Mouse (Mus musculus): ENCODE data around the gene Per2. TPM values are rescaled to one million over a fixed set of nuclear protein-coding genes. Genes with fewer than 3 reads are reported as not detected.

Per2 gene
- polyA plus RNA-seq, 1 experiment from 2014 or later, result 3.7 TPM

- no peak overlapping the region for H3K9ac ChIP-seq
- peaks cover 46% of the 10 kb centered on the region for H3K4me1 ChIP-seq
- WGBS, result 88% methylated on average over 4 of the region's 4 CpGs
- no peaks in the 10 kb centered on the region for H3K36me3 ChIP-seq
- no peak overlapping the region for H3K27ac ChIP-seq
- ATAC-seq (ENCODE audit: insufficient number of reproducible peaks, low FRiP score, low TSS enrichment, low read depth), result no peak
- no peak overlapping the region for H3K4me3 ChIP-seq
- H3K27me3 ChIP-seq, result no peaks in the 10 kb centered on the region
- H3K4me2 ChIP-seq, result no peak overlapping the region
- H3K9me3 ChIP-seq, result no peaks in the 10 kb centered on the region
These were observed 2.0 kb downstream of the Per2 start for GRCm38 (mm10) chr1:91457116-91457515.

- Histone ChIP-seq H3K4me1 (peaks cover 53% of the 10 kb centered on the region), H3K9me3 (no peaks in the 10 kb centered on the region), H3K4me3 (no peak overlapping the region), H3K4me2 (0 out of 2 replicates have a peak overlapping the region, but pooled peaks have one; percentile 10), H3K27ac (peak overlapping the region; percentile 34), H3K9ac (no peak overlapping the region), H3K36me3 (no peaks in the 10 kb centered on the region), H3K27me3 (no peaks in the 10 kb centered on the region)
- ATAC-seq (ENCODE audit: insufficient number of reproducible peaks, low FRiP score, low TSS enrichment, low read depth), result no peak
- WGBS, result 32% methylated on average over 11 of the region's 11 CpGs
These were observed 2.8 kb downstream of the Per2 start for GRCm38 (mm10) chr1:91456301-91456801.

- 34% methylated on average over 7 of the region's 7 CpGs for WGBS
- no peak for ATAC-seq (ENCODE audit: insufficient number of reproducible peaks, low FRiP score, low TSS enrichment, low read depth)
- Histone ChIP-seq H3K27me3 (no peaks in the 10 kb centered on the region), H3K36me3 (no peaks in the 10 kb centered on the region), H3K4me1 (peaks cover 53% of the 10 kb centered on the region), H3K9me3 (no peaks in the 10 kb centered on the region), H3K4me2 (0 out of 2 replicates have a peak overlapping the region, but pooled peaks have one; percentile 10), H3K9ac (no peak overlapping the region), H3K4me3 (no peak overlapping the region), H3K27ac (peak overlapping the region; percentile 34; the same call in 1 of the 2 replicates)
These were observed 3.4 kb downstream of the Per2 start for GRCm38 (mm10) chr1:91455661-91456161.

- peaks cover 5% of the 10 kb centered on the region; the same call in 1 of the 2 replicates for H3K36me3 ChIP-seq
- no peak for ATAC-seq (ENCODE audit: insufficient number of reproducible peaks, low FRiP score, low TSS enrichment, low read depth)
- H3K27me3 ChIP-seq, result no peaks in the 10 kb centered on the region
- H3K9ac ChIP-seq, result no peak overlapping the region
- H3K9me3 ChIP-seq, result no peaks in the 10 kb centered on the region
- no peak overlapping the region for H3K27ac ChIP-seq
- WGBS, result 90% methylated on average over 3 of the region's 3 CpGs
- peaks cover 52% of the 10 kb centered on the region for H3K4me1 ChIP-seq
- no peak overlapping the region for H3K4me2 ChIP-seq
- H3K4me3 ChIP-seq, result no peak overlapping the region
These were observed 4.2 kb downstream of the Per2 start for GRCm38 (mm10) chr1:91454927-91455326.

GRCm38 (mm10) chr1:91454366-91454765, 4.8 kb downstream of the Per2 start:
- H3K4me3 ChIP-seq, result no peak overlapping the region
- no peaks in the 10 kb centered on the region for H3K9me3 ChIP-seq
- H3K9ac ChIP-seq, result no peak overlapping the region
- ATAC-seq (ENCODE audit: insufficient number of reproducible peaks, low FRiP score, low TSS enrichment, low read depth), result no peak
- H3K36me3 ChIP-seq, result peaks cover 9% of the 10 kb centered on the region; the same call in 1 of the 2 replicates
- peaks cover 46% of the 10 kb centered on the region for H3K4me1 ChIP-seq
- no peak overlapping the region for H3K4me2 ChIP-seq
- no peaks in the 10 kb centered on the region for H3K27me3 ChIP-seq
- WGBS, result 87% methylated on average over 3 of the region's 3 CpGs
- no peak overlapping the region for H3K27ac ChIP-seq

- no peaks in the 10 kb centered on the region for H3K9me3 ChIP-seq
- no peak for ATAC-seq (ENCODE audit: insufficient number of reproducible peaks, low FRiP score, low TSS enrichment, low read depth)
- H3K4me3 ChIP-seq, result no peak overlapping the region
- WGBS, result 77% methylated on average over 9 of the region's 9 CpGs
- no peak overlapping the region for H3K9ac ChIP-seq
- H3K4me2 ChIP-seq, result no peak overlapping the region
- H3K4me1 ChIP-seq, result peaks cover 45% of the 10 kb centered on the region
- H3K27me3 ChIP-seq, result no peaks in the 10 kb centered on the region
- H3K27ac ChIP-seq, result no peak overlapping the region
- peaks cover 11% of the 10 kb centered on the region; the same call in 1 of the 2 replicates for H3K36me3 ChIP-seq
These were observed 5.2 kb downstream of the Per2 start for GRCm38 (mm10) chr1:91453932-91454331.

- Histone ChIP-seq H3K4me2 (no peak overlapping the region), H3K4me1 (peaks cover 28% of the 10 kb centered on the region), H3K9me3 (no peaks in the 10 kb centered on the region), H3K27me3 (no peaks in the 10 kb centered on the region), H3K4me3 (no peak overlapping the region), H3K27ac (no peak overlapping the region), H3K9ac (no peak overlapping the region), H3K36me3 (peaks cover 31% of the 10 kb centered on the region)
- 52% methylated on average over 5 of the region's 5 CpGs for WGBS
- ATAC-seq (ENCODE audit: insufficient number of reproducible peaks, low FRiP score, low TSS enrichment, low read depth), result no peak
These were observed 7.5 kb downstream of the Per2 start for GRCm38 (mm10) chr1:91451547-91452084.

GRCm38 (mm10) chr1:91450851-91451250, 8.3 kb downstream of the Per2 start:
- no peaks in the 10 kb centered on the region for H3K9me3 ChIP-seq
- H3K27ac ChIP-seq, result no peak overlapping the region
- H3K9ac ChIP-seq, result no peak overlapping the region
- no peak for ATAC-seq (ENCODE audit: insufficient number of reproducible peaks, low FRiP score, low TSS enrichment, low read depth)
- H3K27me3 ChIP-seq, result no peaks in the 10 kb centered on the region
- H3K4me1 ChIP-seq, result peaks cover 28% of the 10 kb centered on the region
- 76% methylated on average over 5 of the region's 5 CpGs for WGBS
- H3K4me3 ChIP-seq, result no peak overlapping the region
- no peak overlapping the region for H3K4me2 ChIP-seq
- H3K36me3 ChIP-seq, result peaks cover 31% of the 10 kb centered on the region

- ATAC-seq (ENCODE audit: insufficient number of reproducible peaks, low FRiP score, low TSS enrichment, low read depth), result no peak
- H3K27me3 ChIP-seq, result no peaks in the 10 kb centered on the region
- no peaks in the 10 kb centered on the region for H3K9me3 ChIP-seq
- H3K9ac ChIP-seq, result no peak overlapping the region; the same call in 1 of the 2 replicates
- H3K27ac ChIP-seq, result no peak overlapping the region
- H3K4me3 ChIP-seq, result no peak overlapping the region
- WGBS, result 96% methylated on average over 10 of the region's 10 CpGs
- no peak overlapping the region for H3K4me2 ChIP-seq
- H3K36me3 ChIP-seq, result peaks cover 33% of the 10 kb centered on the region
- H3K4me1 ChIP-seq, result peaks cover 34% of the 10 kb centered on the region
These were observed 10.4 kb downstream of the Per2 start for GRCm38 (mm10) chr1:91448688-91449087.

- Histone ChIP-seq H3K36me3 (peaks cover 43% of the 10 kb centered on the region), H3K9me3 (no peaks in the 10 kb centered on the region), H3K27ac (peak overlapping the region; percentile 78), H3K9ac (no peak overlapping the region), H3K4me2 (no peak overlapping the region), H3K27me3 (no peaks in the 10 kb centered on the region), H3K4me3 (no peak overlapping the region), H3K4me1 (peaks cover 28% of the 10 kb centered on the region)
- ATAC-seq (ENCODE audit: insufficient number of reproducible peaks, low FRiP score, low TSS enrichment, low read depth), result no peak
- 79% methylated on average over 4 of the region's 4 CpGs for WGBS
These were observed 12.6 kb downstream of the Per2 start for GRCm38 (mm10) chr1:91446511-91446910.

- H3K4me2 ChIP-seq, result no peak overlapping the region
- 0 out of 2 replicates have a peak, but pooled peaks have one; percentile 23 for ATAC-seq (ENCODE audit: insufficient number of reproducible peaks, low FRiP score, low TSS enrichment, low read depth)
- H3K27ac ChIP-seq, result peak overlapping the region; percentile 78
- no peak overlapping the region for H3K4me3 ChIP-seq
- peaks cover 44% of the 10 kb centered on the region for H3K36me3 ChIP-seq
- H3K27me3 ChIP-seq, result no peaks in the 10 kb centered on the region
- WGBS, result 53% methylated on average over 8 of the region's 8 CpGs
- peaks cover 26% of the 10 kb centered on the region for H3K4me1 ChIP-seq
- H3K9me3 ChIP-seq, result no peaks in the 10 kb centered on the region
- H3K9ac ChIP-seq, result no peak overlapping the region
These were observed 13.1 kb downstream of the Per2 start for GRCm38 (mm10) chr1:91446060-91446459.
